Mouse (Mus musculus) liver, embryonic 11.5 days (tissue): Measurements from ENCODE around the gene Tmod4. TPM values are rescaled to one million over a fixed set of nuclear protein-coding genes. Genes with fewer than 3 reads are reported as not detected.

Source experiments
- ATAC-seq: fragments of 200-750 bp; cut with Nextera tagmentation; replicated peaks from 2 replicates; pipeline ENCODE4 v1.8.0; 2017; ENCODE audit warnings: moderate number of reproducible peaks, mild to moderate bottlenecking, moderate TSS enrichment, moderate library complexity; ENCODE audit not compliant: low FRiP score
- DNase-seq: peaks from one replicate; pipeline ENCODE4 v3.0.0-alpha.2; 2017; ENCODE audit warnings: low spot score
- H3K27ac ChIP-seq: fragments of 300-500 bp; sonication (generic); 2 replicates; pipeline ENCODE4 v1.5.1; 2014; ENCODE audit warnings: mild to moderate bottlenecking, low read depth, low read length, control low read depth
- H3K27me3 ChIP-seq: fragments of 300-500 bp; sonication (generic); replicated peaks from 2 replicates; pipeline ENCODE4 v1.6.1; 2014; ENCODE audit warnings: low read length, mixed read lengths; ENCODE audit not compliant: control insufficient read depth, insufficient read depth
- H3K36me3 ChIP-seq: fragments of 300-500 bp; sonication (generic); 2 replicates; pipeline ENCODE4 v1.6.1; 2014; ENCODE audit warnings: mild to moderate bottlenecking, low read length, moderate library complexity, mixed read lengths; ENCODE audit not compliant: control insufficient read depth, insufficient read depth
- H3K4me1 ChIP-seq: fragments of 300-500 bp; sonication (generic); replicated peaks from 2 replicates; pipeline ENCODE4 v1.6.1; 2014; ENCODE audit warnings: low read length, mixed read lengths; ENCODE audit not compliant: control insufficient read depth, insufficient read depth
- H3K4me2 ChIP-seq: fragments of 300-500 bp; sonication (generic); 2 replicates; pipeline ENCODE4 v1.6.1; 2014; ENCODE audit warnings: mild to moderate bottlenecking, control low read depth, moderate library complexity
- H3K4me3 ChIP-seq: fragments of 300-500 bp; sonication (generic); 2 replicates; pipeline ENCODE4 v1.5.1; 2014; ENCODE audit warnings: low read depth, low read length, control low read depth
- H3K9ac ChIP-seq: fragments of 300-500 bp; sonication (generic); 2 replicates; pipeline ENCODE4 v1.6.1; 2014; ENCODE audit warnings: low read depth, low read length, control low read depth
- H3K9me3 ChIP-seq: fragments of 300-500 bp; sonication (generic); 2 replicates; pipeline ENCODE4 v1.6.1; 2016; ENCODE audit warnings: low read length, inconsistent platforms, mixed read lengths; ENCODE audit not compliant: control insufficient read depth
- WGBS: fragments of 180-500 bp; shearing (Covaris S2); extraction: QIAGEN DNeasy Blood & Tissue Kit; methylation state at CpG from one replicate; pipeline ENCODE4 v1.1.7; 2014; 5-methylcytosine and 5-hydroxymethylcytosine counted together
- microRNA-seq: library from miRNA; unstranded; fragments of <30 nt; microRNA quantifications from one replicate; pipeline ENCODE4, GENCODE M21; 2017; ENCODE audit warnings: borderline number of aligned reads
- polyA plus RNA-seq: library from polyadenylated mRNA; unstranded; fragments of >200 nt; fragmentation: Nextera tagmentation; extraction: Ambion mirVana; gene quantifications from 2 replicates; pipeline ENCODE4 v1.2.1, GENCODE M21; 2014

Gene Tmod4
- polyA plus RNA-seq, 1 experiment from 2014 or later = 1.1 TPM

GRCm38 (mm10) chr3:95172526-95173255 lies 48.4 kb downstream of the Tmod4 start:
- H3K4me3 ChIP-seq = peak overlapping the region; percentile 44
- peak; percentile 47 for DNase-seq
- H3K27me3 ChIP-seq = peaks cover 47% of the 10 kb centered on the region
- H3K4me1 ChIP-seq = peaks cover 12% of the 10 kb centered on the region
- no peak overlapping the region for H3K27ac ChIP-seq
- WGBS = 16% methylated on average over 80 of the region's 84 CpGs
- 0 out of 2 replicates have a peak, but pooled peaks have one; percentile 11 for ATAC-seq
- no peak overlapping the region for H3K9ac ChIP-seq
- peaks cover 3% of the 10 kb centered on the region; the same call in 1 of the 2 replicates for H3K36me3 ChIP-seq
- H3K4me2 ChIP-seq = peak overlapping the region; percentile 67
- no peaks in the 10 kb centered on the region for H3K9me3 ChIP-seq

DNA sequence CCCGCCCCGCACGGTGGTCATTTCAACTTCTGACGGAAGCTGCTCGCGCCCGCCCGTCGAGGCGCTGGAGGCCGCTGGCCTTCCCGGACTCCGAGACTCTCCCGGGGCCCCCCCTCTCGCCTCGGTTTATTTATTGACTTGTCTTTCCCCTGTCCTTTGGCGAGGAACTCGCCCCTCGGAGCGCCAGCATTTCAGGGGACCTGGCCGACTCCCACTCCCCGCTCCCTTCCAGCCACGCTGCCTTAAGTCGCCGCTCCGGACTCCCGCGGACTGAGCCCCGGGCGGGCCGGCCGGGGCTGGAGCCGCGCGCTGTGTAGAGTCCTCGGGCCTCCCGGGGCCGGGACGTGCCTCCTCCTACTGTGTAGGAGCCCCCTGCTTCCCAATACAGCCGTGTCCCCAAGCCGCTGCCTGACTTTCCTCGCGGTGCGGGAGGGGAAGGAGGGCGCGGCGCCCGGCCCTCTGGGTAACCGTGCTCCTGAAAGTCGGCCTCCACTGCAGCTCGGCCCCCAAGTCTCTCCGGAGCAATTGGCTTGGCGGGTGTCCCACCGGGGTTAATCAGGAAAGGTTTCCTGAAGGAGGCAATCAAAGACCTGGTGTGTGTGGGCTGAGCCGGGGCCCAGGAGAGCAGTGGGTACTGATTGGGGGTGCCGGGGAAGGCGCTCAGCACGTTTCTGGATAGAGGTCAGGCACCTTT lies 49.1 kb downstream of the Tmod4 start:
- Histone ChIP-seq H3K27me3 (peaks cover 47% of the 10 kb centered on the region), H3K9me3 (no peaks in the 10 kb centered on the region), H3K36me3 (peaks cover 3% of the 10 kb centered on the region; the same call in 1 of the 2 replicates), H3K4me1 (peaks cover 12% of the 10 kb centered on the region), H3K27ac (no peak overlapping the region), H3K4me2 (peak overlapping the region; percentile 67), H3K9ac (peak overlapping the region; percentile 36; the same call in 1 of the 2 replicates), H3K4me3 (peak overlapping the region; percentile 44)
- DNase-seq (peak; percentile 56), ATAC-seq (0 out of 2 replicates have a peak, but pooled peaks have one; percentile 28)
- WGBS = 5% methylated on average over 57 of the region's 58 CpGs

- WGBS = 2% methylated on average over 16 of the region's 16 CpGs
- peaks cover 3% of the 10 kb centered on the region; the same call in 1 of the 2 replicates for H3K36me3 ChIP-seq
- H3K9me3 ChIP-seq = no peaks in the 10 kb centered on the region
- H3K27me3 ChIP-seq = peaks cover 46% of the 10 kb centered on the region
- peak overlapping the region; percentile 26; the same call in 1 of the 2 replicates for H3K9ac ChIP-seq
- peak overlapping the region; percentile 67 for H3K4me2 ChIP-seq
- peak overlapping the region; percentile 44 for H3K4me3 ChIP-seq
- H3K27ac ChIP-seq = no peak overlapping the region
- H3K4me1 ChIP-seq = peaks cover 12% of the 10 kb centered on the region
- peak; percentile 54 for ATAC-seq
- DNase-seq = peak; percentile 76
Observed at GRCm38 (mm10) chr3:95174011-95174592, 49.8 kb downstream of the Tmod4 start.

DNA sequence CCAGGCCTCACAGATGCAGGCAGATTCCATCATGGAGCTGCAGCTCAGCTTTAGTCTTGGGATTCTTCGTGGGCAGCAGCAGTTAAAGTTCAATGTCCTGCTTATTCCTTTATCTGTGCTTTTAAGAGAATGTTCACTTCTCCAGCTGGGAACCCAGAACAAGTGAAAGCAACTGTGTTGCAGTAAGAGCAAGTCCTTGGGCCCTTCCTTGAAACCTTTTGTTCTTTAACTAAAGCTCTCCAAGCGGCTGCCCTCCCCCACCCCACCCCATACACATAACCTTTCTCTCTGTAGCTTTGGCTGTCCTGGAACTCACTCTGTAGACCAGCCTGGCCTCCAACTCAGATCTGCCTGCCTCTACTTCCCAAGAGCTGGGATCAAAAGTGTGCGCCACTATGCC lies 52.2 kb downstream of the Tmod4 start:
- no peak for ATAC-seq
- no peak overlapping the region for H3K4me2 ChIP-seq
- no peaks in the 10 kb centered on the region for H3K36me3 ChIP-seq
- H3K4me1 ChIP-seq = peaks cover 12% of the 10 kb centered on the region
- no peak overlapping the region for H3K9ac ChIP-seq
- H3K27me3 ChIP-seq = peaks cover 27% of the 10 kb centered on the region
- 77% methylated on average over 3 of the region's 3 CpGs for WGBS
- no peak overlapping the region for H3K4me3 ChIP-seq
- H3K27ac ChIP-seq = no peak overlapping the region
- H3K9me3 ChIP-seq = no peaks in the 10 kb centered on the region
- no peak for DNase-seq

DNA sequence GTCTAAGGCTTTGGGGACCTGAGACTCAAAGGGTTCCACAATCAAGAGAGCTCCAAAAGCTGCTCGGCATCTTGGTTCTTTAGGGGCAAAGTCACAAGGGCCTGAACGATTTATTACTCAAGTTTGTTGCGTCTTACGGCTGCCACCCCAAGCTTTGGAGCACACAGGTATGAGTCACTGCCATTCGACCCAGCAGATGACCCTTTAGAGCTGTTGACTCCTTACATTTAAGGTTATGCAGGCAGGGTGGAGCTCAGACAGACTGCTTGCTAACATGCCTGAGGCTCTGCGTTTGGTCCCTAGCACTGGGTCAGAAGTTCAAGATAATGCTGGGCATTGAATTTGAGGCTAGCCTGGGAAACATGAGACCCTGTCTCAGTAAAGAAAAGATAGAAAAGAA lies 53.3 kb downstream of the Tmod4 start:
- Histone ChIP-seq H3K9me3 (no peaks in the 10 kb centered on the region), H3K36me3 (no peaks in the 10 kb centered on the region), H3K9ac (no peak overlapping the region), H3K4me1 (peaks cover 12% of the 10 kb centered on the region), H3K4me2 (no peak overlapping the region), H3K27ac (no peak overlapping the region), H3K27me3 (peaks cover 16% of the 10 kb centered on the region), H3K4me3 (no peak overlapping the region)
- 73% methylated on average over 6 of the region's 6 CpGs for WGBS
- no peak for ATAC-seq
- DNase-seq = no peak

Small RNAs within 50 kb of the gene (microRNA-seq; reads per million reads assigned to microRNA genes)
- gene Mir8099-1 = not detected

Other genes starting within 250 kb of the Tmod4 start
- 342 and 349 TPM in 2 replicates for gene Psmb4, start 237.5 kb upstream of the Tmod4 start, polyA plus RNA-seq
- 68.2 and 82.0 TPM in 2 replicates for gene Selenbp1, start 191.4 kb upstream of the Tmod4 start, polyA plus RNA-seq
- gene Rfx5, start 170.4 kb upstream of the Tmod4 start, polyA plus RNA-seq = 4.5 and 4.9 TPM in 2 replicates
- gene Pi4kb, start 149.7 kb upstream of the Tmod4 start, polyA plus RNA-seq = 17.0 and 20.5 TPM in 2 replicates
- 20.2 and 23.7 TPM in 2 replicates for gene Zfp687, start 109.0 kb upstream of the Tmod4 start, polyA plus RNA-seq
- gene Psmd4, start 81.9 kb upstream of the Tmod4 start, polyA plus RNA-seq = 290 and 304 TPM in 2 replicates
- gene Pip5k1a, start 17.5 kb upstream of the Tmod4 start, polyA plus RNA-seq = 10.9 and 12.8 TPM in 2 replicates
- gene Vps72, start 13.5 kb upstream of the Tmod4 start, polyA plus RNA-seq = 109 and 111 TPM in 2 replicates
- 53.1 and 58.5 TPM in 2 replicates for gene Scnm1, start 9.5 kb downstream of the Tmod4 start, polyA plus RNA-seq
- 8.9 and 9.1 TPM in 2 replicates for gene Lysmd1, start 9.6 kb downstream of the Tmod4 start, polyA plus RNA-seq
- gene Tnfaip8l2, start 17.9 kb downstream of the Tmod4 start, polyA plus RNA-seq = 4.8 and 5.4 TPM in 2 replicates
- gene Sema6c, start 36.0 kb downstream of the Tmod4 start, polyA plus RNA-seq = 2.5 and 2.8 TPM in 2 replicates
- gene Gabpb2, start 93.4 kb downstream of the Tmod4 start, polyA plus RNA-seq = 9.1 and 9.3 TPM in 2 replicates
- 93.6 and 102 TPM in 2 replicates for gene Cdc42se1, start 104.3 kb downstream of the Tmod4 start, polyA plus RNA-seq
- 8.6 and 8.7 TPM in 2 replicates for gene Mllt11, start 107.7 kb downstream of the Tmod4 start, polyA plus RNA-seq
- 0.95 and 1.0 TPM in 2 replicates for gene Gm128, start 117.1 kb downstream of the Tmod4 start, polyA plus RNA-seq
- gene Bnipl, start 126.7 kb downstream of the Tmod4 start, polyA plus RNA-seq = 0.08 and 0.25 TPM in 2 replicates
- 29.0 and 29.9 TPM in 2 replicates for gene Mindy1, start 156.9 kb downstream of the Tmod4 start, polyA plus RNA-seq
- gene Prune1, start 157.6 kb downstream of the Tmod4 start, polyA plus RNA-seq = 19.8 and 22.7 TPM in 2 replicates
- gene Anxa9, start 182.7 kb downstream of the Tmod4 start, polyA plus RNA-seq = 5.5 and 6.7 TPM in 2 replicates
- 178 and 182 TPM in 2 replicates for gene Cers2, start 190.3 kb downstream of the Tmod4 start, polyA plus RNA-seq
- 47.0 and 57.6 TPM in 2 replicates for gene Setdb1, start 232.7 kb downstream of the Tmod4 start, polyA plus RNA-seq